Mouse (Mus musculus): ENCODE results near the gene Zfand2b. TPM values are rescaled to one million over a fixed set of nuclear protein-coding genes. Genes with fewer than 3 reads are reported as not detected.
A peak's percentile ranks its signal among the peaks of the same experiment; 100 is the strongest.

Zfand2b gene
- total RNA-seq, 2 experiments from 2014 or later: 27.6 to 28.9 TPM

GRCm38 (mm10) chr1:75216797-75217585, 48.5 kb downstream of the Zfand2b start:
- intact Hi-C loops (cut with DNase I): loop anchor here (5.0 kb wide), 2 partner anchors 35 kb away; partner anchors contain the start of gene Abcb6
- TF ChIP-seq CTCF (IDR thresholded peaks at IDR 0.05): no peak
- no peak for DNase-seq (ENCODE audit: extremely low spot score in 1 of 2, low spot score in 2 of 2)
- peak overlapping the region; percentile 79 for H3K4me3 ChIP-seq
- peak overlapping the region; percentile 92 for H3K27ac ChIP-seq

- H3K27ac ChIP-seq: peak overlapping the region; percentile 92
Observed at GRCm38 (mm10) chr1:75217893-75218226, 49.4 kb downstream of the Zfand2b start.

DNA sequence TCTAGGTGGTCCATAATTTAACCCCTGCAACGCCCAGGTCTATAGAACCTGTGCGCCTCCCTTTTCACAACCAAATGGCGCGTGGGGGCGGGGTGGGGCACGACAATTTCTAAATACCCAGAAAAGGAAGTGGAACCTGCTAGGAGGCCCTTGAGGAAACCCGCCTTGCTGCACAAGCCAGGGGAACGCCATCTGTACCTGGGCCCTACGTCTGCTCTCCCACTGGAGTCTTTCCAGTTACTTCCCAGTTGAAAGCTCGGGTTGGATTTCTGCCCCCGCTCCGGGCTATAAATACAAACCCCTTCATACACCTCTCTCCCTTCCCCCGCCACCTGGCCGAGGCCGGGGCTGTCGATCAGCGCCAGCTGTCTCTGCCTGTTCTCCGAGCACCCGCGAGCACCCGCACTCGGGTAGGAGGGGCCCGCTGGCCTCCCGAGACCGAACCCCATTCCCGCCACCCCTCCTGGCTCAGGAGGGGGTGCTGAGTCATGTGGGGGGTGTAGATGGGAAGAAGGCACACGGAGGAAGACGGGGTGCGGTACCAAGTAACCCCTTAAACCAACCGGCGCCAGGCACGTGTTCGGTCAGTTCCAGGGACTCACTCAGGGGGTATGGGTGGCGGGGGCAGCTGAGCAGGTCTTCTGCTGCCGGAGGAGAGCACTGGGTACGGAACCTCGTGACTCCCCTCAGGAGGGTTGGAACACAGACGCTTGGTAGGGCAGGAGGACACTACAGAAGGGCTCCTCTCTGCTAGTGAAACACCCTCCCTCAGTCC, 50.0 kb downstream of the Zfand2b start:
- H3K27ac ChIP-seq: peak overlapping the region; percentile 92
- TF ChIP-seq CTCF (IDR thresholded peaks at IDR 0.05): no peak
- H3K4me3 ChIP-seq: peak overlapping the region; percentile 79
- peak; percentile 71 for DNase-seq (ENCODE audit: extremely low spot score in 1 of 2, low spot score in 2 of 2)
- intact Hi-C loops (cut with DNase I): loop anchor here (1.0 to 5.0 kb wide), 4 partner anchors 18 to 44 kb away; partner anchors contain the start of genes Abcb6 and Dnajb2

More at GRCm38 (mm10) chr1:75217893-75218226, 49.4 kb downstream of the Zfand2b start:
- no peak for DNase-seq (ENCODE audit: extremely low spot score in 1 of 2, low spot score in 2 of 2)
- TF ChIP-seq CTCF (IDR thresholded peaks at IDR 0.05): no peak
- H3K4me3 ChIP-seq: peak overlapping the region; percentile 79
- intact Hi-C loops (cut with DNase I): loop anchor here (2.0 to 5.0 kb wide), 3 partner anchors 34 to 45 kb away; partner anchors contain the start of gene Abcb6

GRCm38 (mm10) chr1:75219078-75219477, 50.6 kb downstream of the Zfand2b start:
- intact Hi-C loops (cut with DNase I): loop anchor here (1.0 to 5.0 kb wide), 4 partner anchors 17 to 44 kb away; partner anchors contain the start of genes Abcb6 and Dnajb2
- Histone ChIP-seq H3K27ac (peak overlapping the region; percentile 92), H3K4me3 (peak overlapping the region; percentile 79)
- peak; percentile 27 for TF ChIP-seq CTCF (IDR thresholded peaks at IDR 0.05)
- DNase-seq (ENCODE audit: extremely low spot score in 1 of 2, low spot score in 2 of 2): peak; percentile 92

DNA sequence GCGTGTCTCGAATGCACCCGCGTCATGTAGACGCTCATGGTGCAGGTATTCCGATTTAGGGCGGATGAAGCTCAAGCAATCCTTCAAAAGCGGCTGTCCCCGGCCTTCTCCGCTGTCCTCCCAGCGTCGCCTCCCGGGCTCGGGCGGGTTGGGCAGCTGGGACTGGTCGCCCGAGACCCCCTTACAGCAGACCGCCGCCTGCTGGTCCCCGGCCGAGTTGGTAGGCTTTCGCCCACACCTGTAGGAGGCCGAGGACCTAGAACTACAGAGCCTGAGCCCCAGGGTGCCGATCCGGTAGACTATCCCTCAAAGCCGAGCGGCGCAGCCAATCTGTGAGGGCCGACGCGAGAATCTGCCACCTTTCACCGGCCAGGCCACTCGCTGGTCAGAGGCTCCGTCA, 51.1 kb downstream of the Zfand2b start, which contains the start of gene Tuba4a:
TSS of gene Tuba4a (minus strand) at position 335 of the 400 bp plus-strand sequence.
- peak within 1 kb of the TSS; percentile 79 for H3K4me3 ChIP-seq
- peak within 1 kb of the TSS; percentile 92 for H3K27ac ChIP-seq
- TF ChIP-seq CTCF (IDR thresholded peaks at IDR 0.05): peak; percentile 18
- DNase-seq (ENCODE audit: extremely low spot score in 1 of 2, low spot score in 2 of 2): peak in 1 of 2 experiments; percentile 50
- intact Hi-C loops (cut with DNase I): loop anchor here (1.0 to 5.0 kb wide), 4 partner anchors 17 to 43 kb away; partner anchors contain the start of genes Abcb6 and Dnajb2

Small RNA genes within 50 kb of the gene (microRNA-seq; reads per million reads assigned to microRNA genes)
- 0 reads per million in 2 experiments for gene Gm27943

Other genes starting within 250 kb of the Zfand2b start
- 1 to 10 TPM; 3.0 to 3.5 TPM for gene Cfap65, start 233.0 kb upstream of the Zfand2b start, total RNA-seq (2021)
- gene Ihh, start 217.0 kb upstream of the Zfand2b start, total RNA-seq (2021): under 1 TPM; 0.45 to 0.72 TPM
- gene Nhej1, start 43.4 kb upstream of the Zfand2b start, total RNA-seq (2021): 1 to 10 TPM; 2.4 to 3.3 TPM
- gene Slc23a3, start 34.8 kb upstream of the Zfand2b start, total RNA-seq (2021): 1 to 10 TPM; 2.7 to 3.3 TPM
- 10 to 100 TPM; 32.5 to 36.0 TPM for gene Cnppd1, start 25.9 kb upstream of the Zfand2b start, total RNA-seq (2021)
- 100 to 1,000 TPM; 199 to 200 TPM for gene Retreg2, start 25.9 kb upstream of the Zfand2b start, total RNA-seq (2021)
- gene Abcb6, start 11.7 kb downstream of the Zfand2b start, total RNA-seq (2021): 10 to 100 TPM; 24.9 to 25.4 TPM
- 10 to 100 TPM; 25.7 to 30.7 TPM for gene Ankzf1, start 23.5 kb downstream of the Zfand2b start, total RNA-seq (2021)
- gene Atg9a, start 23.6 kb downstream of the Zfand2b start, total RNA-seq (2021): 100 to 1,000 TPM; 131 to 132 TPM
- gene Glb1l, start 42.2 kb downstream of the Zfand2b start, total RNA-seq (2021): 10 to 100 TPM; 12.7 to 15.6 TPM
- gene Stk16, start 42.2 kb downstream of the Zfand2b start, total RNA-seq (2021): 10 to 100 TPM; 85.6 to 86.0 TPM
- gene Tuba4a, start 51.2 kb downstream of the Zfand2b start, total RNA-seq (2021): 100 to 1,000 TPM; 594 to 616 TPM
- gene A630095N17Rik, start 63.5 kb downstream of the Zfand2b start, total RNA-seq (2021): not detected
- 100 to 1,000 TPM in 1 of 2 experiments, 10 to 100 TPM in 1; 93.6 to 102 TPM for gene Dnajb2, start 67.8 kb downstream of the Zfand2b start, total RNA-seq (2021)
- gene Ptprn, start 95.9 kb downstream of the Zfand2b start, total RNA-seq (2021): 100 to 1,000 TPM; 507 to 550 TPM
- gene Resp18, start 109.8 kb downstream of the Zfand2b start, total RNA-seq (2021): 100 to 1,000 TPM; 144 to 184 TPM
- 10 to 100 TPM; 49.4 to 53.0 TPM for gene Dnpep, start 149.3 kb downstream of the Zfand2b start, total RNA-seq (2021)
- 1 to 10 TPM in 1 of 2 experiments, under 1 TPM in 1; 0.77 to 1.7 TPM for gene Des, start 191.7 kb downstream of the Zfand2b start, total RNA-seq (2021)
- gene Speg, start 206.7 kb downstream of the Zfand2b start, total RNA-seq (2021): 100 to 1,000 TPM; 199 to 215 TPM

Data from left cerebral cortex, adult 2 months (tissue).